ENCODE assay signal across 15 mouse cellular contexts in the genomic region with DNA sequence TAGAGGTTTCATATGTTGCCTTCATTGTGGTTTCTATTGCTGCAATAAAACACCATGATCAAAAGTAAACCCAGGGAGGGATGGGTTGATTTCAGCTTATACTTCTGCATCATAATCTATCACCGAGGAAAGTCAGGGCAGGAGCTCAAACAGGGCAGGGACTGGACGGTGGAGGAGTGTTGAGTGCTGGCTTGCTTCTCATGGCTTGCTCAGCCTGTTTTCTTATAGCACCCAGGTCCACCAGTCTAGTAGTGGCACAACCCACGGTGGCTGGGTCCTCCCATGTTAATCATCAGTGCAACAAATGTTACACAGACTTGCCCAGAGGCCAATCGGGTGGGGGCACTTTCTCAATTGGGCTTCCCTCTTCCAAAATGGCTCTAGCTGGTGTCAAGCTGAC.
"Had no signal": no experiment of that assay in that cellular context is flagged by ENCODE, and none has a peak within 500 bp of the region (broad histone marks: within the 10 kb centered on the region; RNA-seq: fewer than 3 reads in every experiment).

No protein-coding gene starts in this region.

- H3K4me3 ChIP-seq: neural tube, embryonic 15.5 days; stomach, embryonic 15.5 days had no signal

- H3K9me3 ChIP-seq: neural tube, embryonic 15.5 days; stomach, embryonic 15.5 days had no signal

- H3K9ac ChIP-seq: neural tube, embryonic 15.5 days; stomach, embryonic 15.5 days had no signal

- H3K4me1 ChIP-seq: neural tube, embryonic 15.5 days; stomach, embryonic 15.5 days had no signal

- H3K4me2 ChIP-seq: neural tube, embryonic 15.5 days; stomach, embryonic 15.5 days had no signal

- DNase-seq: retina, postnatal 1 day; right cerebral cortex, adult 18-20 months; right cerebral cortex, postnatal 14 days; right cerebral cortex, postnatal 25 days; right cerebral cortex, postnatal 4 days; spleen, adult 18-20 months; thymus, adult 18-20 months; thymus, adult 2 months; thymus, postnatal 14 days; thymus, postnatal 25 days; thymus, postnatal 36 days; thymus, postnatal 4 days had no signal

- H3K27me3 ChIP-seq: neural tube, embryonic 15.5 days; stomach, embryonic 15.5 days had no signal

- H3K36me3 ChIP-seq: neural tube, embryonic 15.5 days; stomach, embryonic 15.5 days had no signal

- H3K27ac ChIP-seq: neural tube, embryonic 15.5 days; stomach, embryonic 15.5 days; stomach, postnatal 0 days had no signal
